ENCODE assay signal across 19 mouse cellular contexts in the genomic region with DNA sequence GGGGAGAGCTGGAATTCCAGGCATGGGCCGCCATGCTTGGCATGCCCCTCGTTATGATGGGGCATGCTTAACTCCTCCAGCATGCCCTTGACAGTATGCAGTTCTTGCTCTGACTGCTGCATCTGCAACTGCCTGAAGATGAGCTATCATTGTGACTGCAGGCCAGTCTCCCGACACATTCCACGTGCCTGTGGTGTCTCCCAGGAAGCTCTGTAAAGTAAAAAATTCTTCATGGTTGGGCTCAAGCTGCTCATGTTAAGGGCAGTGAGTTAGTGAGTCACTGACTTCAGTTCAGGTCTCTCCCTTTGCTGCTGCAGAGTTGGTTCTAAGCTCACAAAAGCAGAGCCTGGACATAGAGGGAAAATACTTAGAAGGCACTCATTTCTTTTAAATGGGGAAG.
DNase-seq lines count a peak whose midpoint lies in the region; ATAC-seq and TF ChIP-seq lines count a peak whose summit lies in the region.
"Had no signal": no experiment of that assay in that cellular context is flagged by ENCODE, and none has a peak within 500 bp of the region (broad histone marks: within the 10 kb centered on the region; RNA-seq: fewer than 3 reads in every experiment).

No protein-coding gene starts in this region.

- H3K9me3 ChIP-seq in midbrain, embryonic 15.5 days: no peaks in the 10 kb centered on the region
- H3K9me3 ChIP-seq in midbrain, postnatal 0 days (ENCODE audit: low read length): no peaks in the 10 kb centered on the region
- no peaks in the 10 kb centered on the region for H3K9me3 ChIP-seq in hindbrain, postnatal 0 days (ENCODE audit: low read length)
- H3K9me3 ChIP-seq: embryonic facial prominence, embryonic 10.5 days; embryonic facial prominence, embryonic 12.5 days; forebrain, embryonic 13.5 days; forebrain, embryonic 15.5 days had no signal

- no peak overlapping the region for H3K9ac ChIP-seq in midbrain, embryonic 15.5 days
- H3K9ac ChIP-seq in midbrain, postnatal 0 days (replicated peaks; ENCODE audit: low read length, poor library complexity, severe bottlenecking): no peak overlapping the region
- no peak overlapping the region for H3K9ac ChIP-seq in hindbrain, postnatal 0 days (replicated peaks; ENCODE audit: low read length)
- H3K9ac ChIP-seq: embryonic facial prominence, embryonic 12.5 days; forebrain, embryonic 13.5 days; forebrain, embryonic 15.5 days; forebrain, postnatal 0 days had no signal

- no peaks in the 10 kb centered on the region for H3K27me3 ChIP-seq in midbrain, embryonic 15.5 days (replicated peaks)
- no peaks in the 10 kb centered on the region for H3K27me3 ChIP-seq in midbrain, postnatal 0 days (ENCODE audit: insufficient read depth, low read length)
- H3K27me3 ChIP-seq in hindbrain, postnatal 0 days (ENCODE audit: insufficient read depth, low read length): no peaks in the 10 kb centered on the region
- H3K27me3 ChIP-seq: forebrain, embryonic 13.5 days; forebrain, embryonic 15.5 days had no signal

- no peak for TF ChIP-seq CTCF in midbrain, postnatal 0 days (IDR thresholded peaks at IDR 0.05)
- TF ChIP-seq CTCF in hindbrain, postnatal 0 days (IDR thresholded peaks at IDR 0.05; ENCODE audit: low read depth): no peak

- DNase-seq in midbrain, postnatal 0 days (ENCODE audit: low spot score): no peak
- DNase-seq in 3T3-L1 (ENCODE audit: low read depth, low spot score): peak; percentile 45
- no peak for DNase-seq in urinary bladder, postnatal 4 days (ENCODE audit: low spot score in 2 of 2)
- no peak for DNase-seq in hindbrain, postnatal 0 days (ENCODE audit: low spot score)
- DNase-seq: adrenal gland, adult 8-10 months; adrenal gland, postnatal 14 days; adrenal gland, postnatal 36 days; cerebellum, adult 11-12 months; cerebellum, adult 2 months; cerebellum, adult 9-10 months; cerebellum, postnatal 10 days; cerebellum, postnatal 25 days; forebrain, postnatal 0 days had no signal

- no peak overlapping the region for H3K4me2 ChIP-seq in midbrain, embryonic 15.5 days
- no peak overlapping the region for H3K4me2 ChIP-seq in midbrain, postnatal 0 days (ENCODE audit: low read depth, low read length, poor library complexity, severe bottlenecking)
- H3K4me2 ChIP-seq in hindbrain, postnatal 0 days (ENCODE audit: low read depth, low read length): no peak overlapping the region
- H3K4me2 ChIP-seq: embryonic facial prominence, embryonic 12.5 days; forebrain, embryonic 13.5 days; forebrain, embryonic 15.5 days had no signal

- 0 out of 2 replicates have a peak, but pooled peaks have one; percentile 20 for ATAC-seq in midbrain, embryonic 15.5 days (replicated peaks)
- no peak for ATAC-seq in midbrain, postnatal 0 days (ENCODE audit: low FRiP score)
- ATAC-seq in hindbrain, postnatal 0 days: no peak
- ATAC-seq: activated CD4-positive, CD25-positive, alpha-beta regulatory T cell, adult 4 months; forebrain, embryonic 13.5 days; forebrain, embryonic 15.5 days; forebrain, postnatal 0 days had no signal

- H3K36me3 ChIP-seq in midbrain, embryonic 15.5 days (replicated peaks): no peaks in the 10 kb centered on the region
- no peaks in the 10 kb centered on the region for H3K36me3 ChIP-seq in midbrain, postnatal 0 days (ENCODE audit: insufficient read depth, low read length)
- no peaks in the 10 kb centered on the region for H3K36me3 ChIP-seq in hindbrain, postnatal 0 days (ENCODE audit: insufficient read depth, low read length)
- H3K36me3 ChIP-seq: embryonic facial prominence, embryonic 10.5 days; embryonic facial prominence, embryonic 12.5 days; forebrain, embryonic 15.5 days had no signal

- H3K4me3 ChIP-seq in midbrain, embryonic 15.5 days: no peak overlapping the region
- no peak overlapping the region for H3K4me3 ChIP-seq in midbrain, postnatal 0 days (ENCODE audit: low read depth, low read length)
- H3K4me3 ChIP-seq in hindbrain, postnatal 0 days (ENCODE audit: low read length): no peak overlapping the region
- H3K4me3 ChIP-seq: embryonic facial prominence, embryonic 10.5 days; embryonic facial prominence, embryonic 12.5 days; forebrain, embryonic 13.5 days; forebrain, embryonic 15.5 days had no signal

- WGBS in midbrain, embryonic 15.5 days: 69% methylated on average over 4 of the region's 4 CpGs
- WGBS in midbrain, postnatal 0 days: 73% methylated on average over 4 of the region's 4 CpGs
- 54% methylated on average over 4 of the region's 4 CpGs for WGBS in hindbrain, postnatal 0 days

- no peaks in the 10 kb centered on the region for H3K4me1 ChIP-seq in midbrain, embryonic 15.5 days
- H3K4me1 ChIP-seq in midbrain, postnatal 0 days (ENCODE audit: insufficient read depth, low read length): no peaks in the 10 kb centered on the region
- H3K4me1 ChIP-seq in hindbrain, postnatal 0 days (ENCODE audit: insufficient read depth, low read length): no peaks in the 10 kb centered on the region

- no peak overlapping the region for H3K27ac ChIP-seq in midbrain, embryonic 15.5 days
- H3K27ac ChIP-seq in midbrain, postnatal 0 days (ENCODE audit: low read depth, low read length): no peak overlapping the region
- no peak overlapping the region for H3K27ac ChIP-seq in hindbrain, postnatal 0 days
- H3K27ac ChIP-seq: embryonic facial prominence, embryonic 10.5 days; embryonic facial prominence, embryonic 12.5 days; forebrain, embryonic 13.5 days; forebrain, embryonic 15.5 days had no signal
